Mouse (Mus musculus): ENCODE data around the gene Adam15. TPM values are rescaled to one million over a fixed set of nuclear protein-coding genes. Genes with fewer than 3 reads are reported as not detected.

Gene Adam15
- polyA plus RNA-seq, 1 experiment from 2014 or later: 17.8 TPM

DNA sequence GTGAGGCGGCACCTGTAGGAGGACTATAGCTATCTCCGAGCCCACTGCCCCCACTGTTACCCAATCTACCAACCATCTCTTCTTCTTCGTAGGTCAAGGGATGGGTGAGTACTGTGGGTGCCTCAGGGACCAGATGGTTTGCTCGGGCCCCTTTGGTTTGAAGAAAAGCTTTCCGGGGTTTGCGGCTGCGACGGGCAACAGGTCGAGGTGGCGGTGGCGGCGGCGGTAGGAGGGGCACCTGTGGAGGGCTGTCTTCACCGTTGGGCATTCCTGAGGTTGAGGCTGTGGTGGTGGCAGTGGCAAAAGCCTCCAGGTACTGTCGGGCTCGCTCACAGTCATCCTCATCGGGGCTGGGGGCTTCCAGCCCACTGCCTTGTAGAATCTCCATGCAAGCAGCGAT is 30.9 kb upstream of the Adam15 start:
- DNase-seq (ENCODE audit: low spot score) (no peak), ATAC-seq (ENCODE audit: insufficient number of reproducible peaks, low FRiP score, low TSS enrichment, low read depth) (no peak)
- WGBS: 92% methylated on average over 18 of the region's 18 CpGs
- H3K9ac ChIP-seq (ENCODE audit: low read length): no peak overlapping the region
- no peak overlapping the region for H3K27ac ChIP-seq (replicated peaks; ENCODE audit: low read depth, low read length)
- H3K4me3 ChIP-seq (ENCODE audit: low read depth, low read length): no peak overlapping the region
- H3K36me3 ChIP-seq (ENCODE audit: control insufficient read depth, insufficient read depth, low read length): no peaks in the 10 kb centered on the region
- no peaks in the 10 kb centered on the region for H3K27me3 ChIP-seq (ENCODE audit: control insufficient read depth, insufficient read depth, low read length)
- no peak overlapping the region for H3K4me2 ChIP-seq (ENCODE audit: low read depth, severe bottlenecking)
- no peaks in the 10 kb centered on the region for H3K9me3 ChIP-seq (ENCODE audit: control insufficient read depth, low read length)
- 0 out of 2 replicates have a peak, but pooled peaks cover 8% of the 10 kb centered on the region for H3K4me1 ChIP-seq (ENCODE audit: control insufficient read depth, insufficient read depth, low read length)

- 0 out of 2 replicates have a peak, but pooled peaks cover 6% of the 10 kb centered on the region for H3K4me1 ChIP-seq (ENCODE audit: control insufficient read depth, insufficient read depth, low read length)
- no peak overlapping the region for H3K27ac ChIP-seq (replicated peaks; ENCODE audit: low read depth, low read length)
- no peak overlapping the region for H3K9ac ChIP-seq (ENCODE audit: low read length)
- H3K36me3 ChIP-seq (ENCODE audit: control insufficient read depth, insufficient read depth, low read length): no peaks in the 10 kb centered on the region
- H3K27me3 ChIP-seq (ENCODE audit: control insufficient read depth, insufficient read depth, low read length): no peaks in the 10 kb centered on the region
- no peaks in the 10 kb centered on the region for H3K9me3 ChIP-seq (ENCODE audit: control insufficient read depth, low read length)
- no peak overlapping the region for H3K4me3 ChIP-seq (ENCODE audit: low read depth, low read length)
- H3K4me2 ChIP-seq (ENCODE audit: low read depth, severe bottlenecking): no peak overlapping the region
- no peak for DNase-seq (ENCODE audit: low spot score)
- ATAC-seq (ENCODE audit: insufficient number of reproducible peaks, low FRiP score, low TSS enrichment, low read depth): no peak
- 94% methylated on average over 14 of the region's 14 CpGs for WGBS
Observed at GRCm38 (mm10) chr3:89380291-89380690, 30.5 kb upstream of the Adam15 start.

GRCm38 (mm10) chr3:89379388-89380131 is 29.8 kb upstream of the Adam15 start:
- DNase-seq (ENCODE audit: low spot score): no peak
- no peak overlapping the region for H3K4me3 ChIP-seq (ENCODE audit: low read depth, low read length)
- no peaks in the 10 kb centered on the region for H3K9me3 ChIP-seq (ENCODE audit: control insufficient read depth, low read length)
- H3K4me1 ChIP-seq (ENCODE audit: control insufficient read depth, insufficient read depth, low read length): 0 out of 2 replicates have a peak, but pooled peaks cover 4% of the 10 kb centered on the region
- no peaks in the 10 kb centered on the region for H3K27me3 ChIP-seq (ENCODE audit: control insufficient read depth, insufficient read depth, low read length)
- H3K4me2 ChIP-seq (ENCODE audit: low read depth, severe bottlenecking): no peak overlapping the region
- no peaks in the 10 kb centered on the region for H3K36me3 ChIP-seq (ENCODE audit: control insufficient read depth, insufficient read depth, low read length)
- 90% methylated on average over 31 of the region's 31 CpGs for WGBS
- H3K27ac ChIP-seq (replicated peaks; ENCODE audit: low read depth, low read length): no peak overlapping the region
- no peak overlapping the region for H3K9ac ChIP-seq (ENCODE audit: low read length)
- no peak for ATAC-seq (ENCODE audit: insufficient number of reproducible peaks, low FRiP score, low TSS enrichment, low read depth)

DNA sequence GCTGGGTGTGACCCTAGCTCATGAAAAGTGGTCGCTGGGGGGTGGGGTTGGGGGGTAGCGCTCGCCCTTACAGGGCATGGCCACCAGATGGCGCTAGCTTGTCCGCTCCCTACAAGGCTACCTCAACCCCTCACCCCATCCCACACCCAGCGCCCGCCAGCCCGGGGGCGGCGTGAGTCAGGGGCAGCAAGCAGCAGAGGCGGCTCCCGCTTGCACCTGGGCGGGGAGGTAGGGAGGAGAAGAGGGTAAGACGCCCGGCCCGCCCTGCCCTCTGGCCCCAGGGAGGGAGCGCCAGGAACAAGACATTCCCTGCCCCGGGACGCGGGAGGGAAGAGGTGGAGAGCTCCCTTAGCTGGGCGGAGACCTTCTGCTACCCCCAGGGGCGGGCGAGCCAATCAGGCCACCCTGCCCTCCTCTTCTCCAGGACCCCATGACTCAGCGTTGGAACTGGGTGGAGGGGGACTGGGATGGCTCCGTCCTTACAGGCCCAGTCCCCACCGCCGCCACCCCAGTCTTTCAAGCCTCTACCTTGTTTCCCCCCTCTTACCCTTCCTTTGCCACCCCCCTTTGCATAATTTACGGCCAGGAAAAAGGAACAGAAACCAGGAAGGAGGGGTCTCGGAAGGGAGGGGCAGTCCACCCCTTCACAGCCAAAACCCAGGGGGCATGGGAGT is 28.7 kb upstream of the Adam15 start:
- Histone ChIP-seq H3K4me1 (ENCODE audit: control insufficient read depth, insufficient read depth, low read length) (0 out of 2 replicates have a peak, but pooled peaks cover 3% of the 10 kb centered on the region), H3K4me2 (ENCODE audit: low read depth, severe bottlenecking) (peak overlapping the region; percentile 80), H3K9me3 (ENCODE audit: control insufficient read depth, low read length) (no peaks in the 10 kb centered on the region), H3K9ac (ENCODE audit: low read length) (peak overlapping the region; percentile 68), H3K36me3 (ENCODE audit: control insufficient read depth, insufficient read depth, low read length) (no peaks in the 10 kb centered on the region), H3K27ac (replicated peaks; ENCODE audit: low read depth, low read length) (0 out of 2 replicates have a peak overlapping the region, but pooled peaks have one; percentile 14), H3K27me3 (ENCODE audit: control insufficient read depth, insufficient read depth, low read length) (no peaks in the 10 kb centered on the region), H3K4me3 (ENCODE audit: low read depth, low read length) (peak overlapping the region; percentile 51)
- WGBS: under 1% methylated on average over 28 of the region's 29 CpGs
- peak; percentile 91 for DNase-seq (ENCODE audit: low spot score)
- peak; percentile 85 for ATAC-seq (ENCODE audit: insufficient number of reproducible peaks, low FRiP score, low TSS enrichment, low read depth)

DNA sequence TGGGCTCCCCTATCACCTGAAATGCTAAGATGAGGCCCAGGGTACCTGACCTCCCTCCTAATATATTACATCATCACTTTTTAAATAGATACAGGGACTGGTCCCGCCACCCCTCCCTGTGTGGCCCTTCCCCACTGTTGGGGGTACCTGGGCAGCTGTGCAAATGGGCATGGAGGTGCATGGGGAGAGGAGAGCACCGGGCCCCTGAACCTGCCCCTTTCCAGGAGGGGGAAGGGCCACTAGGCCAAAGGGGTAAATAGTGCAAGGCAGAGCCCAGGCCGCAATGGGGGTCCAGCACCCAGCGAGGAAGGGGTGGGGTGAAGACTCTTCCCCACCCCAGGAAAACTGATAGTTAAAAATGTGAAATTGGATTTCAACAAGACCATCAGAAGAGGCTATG is 28.0 kb upstream of the Adam15 start:
- Histone ChIP-seq H3K9me3 (ENCODE audit: control insufficient read depth, low read length) (no peaks in the 10 kb centered on the region), H3K27me3 (ENCODE audit: control insufficient read depth, insufficient read depth, low read length) (no peaks in the 10 kb centered on the region), H3K9ac (ENCODE audit: low read length) (no peak overlapping the region), H3K4me3 (ENCODE audit: low read depth, low read length) (no peak overlapping the region), H3K36me3 (ENCODE audit: control insufficient read depth, insufficient read depth, low read length) (no peaks in the 10 kb centered on the region), H3K4me1 (ENCODE audit: control insufficient read depth, insufficient read depth, low read length) (peaks cover 3% of the 10 kb centered on the region; the same call in 1 of the 2 replicates), H3K4me2 (ENCODE audit: low read depth, severe bottlenecking) (no peak overlapping the region; the same call in 1 of the 2 replicates), H3K27ac (replicated peaks; ENCODE audit: low read depth, low read length) (no peak overlapping the region)
- DNase-seq (ENCODE audit: low spot score): no peak
- ATAC-seq (ENCODE audit: insufficient number of reproducible peaks, low FRiP score, low TSS enrichment, low read depth): peak; percentile 19; the same call in 1 of the 2 replicates
- 80% methylated on average over 4 of the region's 4 CpGs for WGBS

- Histone ChIP-seq H3K4me1 (ENCODE audit: control insufficient read depth, insufficient read depth, low read length) (peaks cover 3% of the 10 kb centered on the region; the same call in 1 of the 2 replicates), H3K27ac (replicated peaks; ENCODE audit: low read depth, low read length) (no peak overlapping the region), H3K27me3 (ENCODE audit: control insufficient read depth, insufficient read depth, low read length) (no peaks in the 10 kb centered on the region), H3K4me3 (ENCODE audit: low read depth, low read length) (no peak overlapping the region), H3K4me2 (ENCODE audit: low read depth, severe bottlenecking) (no peak overlapping the region), H3K9me3 (ENCODE audit: control insufficient read depth, low read length) (no peaks in the 10 kb centered on the region), H3K36me3 (ENCODE audit: control insufficient read depth, insufficient read depth, low read length) (no peaks in the 10 kb centered on the region), H3K9ac (ENCODE audit: low read length) (no peak overlapping the region)
- 41% methylated on average over 5 of the region's 5 CpGs for WGBS
- ATAC-seq (ENCODE audit: insufficient number of reproducible peaks, low FRiP score, low TSS enrichment, low read depth) (no peak), DNase-seq (ENCODE audit: low spot score) (no peak)
Observed at GRCm38 (mm10) chr3:89373581-89374231, 23.9 kb upstream of the Adam15 start.

- WGBS: 60% methylated on average over 11 of the region's 11 CpGs
- H3K27me3 ChIP-seq (ENCODE audit: control insufficient read depth, insufficient read depth, low read length): no peaks in the 10 kb centered on the region
- H3K27ac ChIP-seq (replicated peaks; ENCODE audit: low read depth, low read length): no peak overlapping the region
- H3K9ac ChIP-seq (ENCODE audit: low read length): no peak overlapping the region
- H3K4me1 ChIP-seq (ENCODE audit: control insufficient read depth, insufficient read depth, low read length): no peaks in the 10 kb centered on the region
- no peak for DNase-seq (ENCODE audit: low spot score)
- ATAC-seq (ENCODE audit: insufficient number of reproducible peaks, low FRiP score, low TSS enrichment, low read depth): 0 out of 2 replicates have a peak, but pooled peaks have one; percentile 57
- no peaks in the 10 kb centered on the region for H3K9me3 ChIP-seq (ENCODE audit: control insufficient read depth, low read length)
- H3K4me3 ChIP-seq (ENCODE audit: low read depth, low read length): no peak overlapping the region
- no peak overlapping the region for H3K4me2 ChIP-seq (ENCODE audit: low read depth, severe bottlenecking)
- no peaks in the 10 kb centered on the region for H3K36me3 ChIP-seq (ENCODE audit: control insufficient read depth, insufficient read depth, low read length)
Observed at GRCm38 (mm10) chr3:89367338-89367737, 17.5 kb upstream of the Adam15 start.

All from limb, embryonic 11.5 days (tissue).